Mouse (Mus musculus) heart, embryonic 10.5 days (tissue): ENCODE data around the gene Depdc5. TPM values are rescaled to one million over a fixed set of nuclear protein-coding genes. Genes with fewer than 3 reads are reported as not detected.

Source experiments
- DNase-seq: peaks from one replicate; pipeline ENCODE4 v3.0.0-alpha.2; 2017; ENCODE audit warnings: low spot score
- H3K27ac ChIP-seq: fragments of 300-500 bp; sonication (generic); 2 replicates; pipeline ENCODE4 v1.5.1; 2016; ENCODE audit warnings: mild to moderate bottlenecking
- H3K27me3 ChIP-seq: fragments of 300-500 bp; sonication (generic); 2 replicates; pipeline ENCODE4 v1.6.1; 2016; ENCODE audit warnings: mild to moderate bottlenecking; ENCODE audit not compliant: poor library complexity, insufficient read depth, severe bottlenecking
- H3K36me3 ChIP-seq: fragments of 300-500 bp; sonication (generic); 2 replicates; pipeline ENCODE4 v1.6.1; 2016; ENCODE audit warnings: mild to moderate bottlenecking, moderate library complexity
- H3K4me1 ChIP-seq: fragments of 300-500 bp; sonication (generic); 2 replicates; pipeline ENCODE4 v1.6.1; 2016; ENCODE audit warnings: mild to moderate bottlenecking
- H3K4me3 ChIP-seq: fragments of 300-500 bp; sonication (generic); 2 replicates; pipeline ENCODE4 v1.5.1; 2016; ENCODE audit warnings: mild to moderate bottlenecking, moderate library complexity
- H3K9me3 ChIP-seq: fragments of 300-500 bp; sonication (generic); 2 replicates; pipeline ENCODE4 v1.6.1; 2016; ENCODE audit warnings: mild to moderate bottlenecking, moderate library complexity
- WGBS: fragments of 180-500 bp; shearing (Covaris S2); methylation state at CpG from one replicate; pipeline ENCODE4 v1.1.7; 2016; 5-methylcytosine and 5-hydroxymethylcytosine counted together
- polyA plus RNA-seq: library from polyadenylated mRNA; unstranded; fragments of >200 nt; fragmentation: Nextera tagmentation; extraction: Ambion mirVana; gene quantifications from 2 replicates; pipeline ENCODE4 v1.2.1, GENCODE M21; 2016

Gene Depdc5
- polyA plus RNA-seq, 1 experiment from 2014 or later, result 25.0 TPM

DNA sequence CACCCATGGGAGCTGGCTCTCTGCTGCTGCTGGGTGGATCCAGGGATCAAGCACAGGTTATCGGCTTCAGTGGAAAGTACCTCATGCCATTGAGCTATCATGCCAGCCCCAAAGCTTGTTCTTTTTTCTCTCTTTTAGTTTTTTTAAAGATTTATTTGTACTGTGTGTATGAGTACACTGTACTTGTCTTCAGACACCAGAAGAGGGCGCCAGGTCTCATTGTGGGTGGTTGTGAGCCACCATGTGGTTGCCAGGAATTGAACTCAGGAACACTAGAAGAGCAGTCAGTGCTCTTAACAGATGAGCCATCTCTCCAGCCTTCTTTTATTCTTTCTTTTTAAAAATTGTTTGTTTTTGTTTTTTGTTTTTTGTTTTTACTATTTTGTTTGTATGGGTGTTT, 71.2 kb downstream of the Depdc5 start:
- Histone ChIP-seq H3K4me3 (no peak overlapping the region), H3K36me3 (peaks cover 77% of the 10 kb centered on the region), H3K4me1 (no peaks in the 10 kb centered on the region), H3K27ac (no peak overlapping the region), H3K9me3 (no peaks in the 10 kb centered on the region), H3K27me3 (no peaks in the 10 kb centered on the region)
- WGBS, result 61% methylated on average over 2 of the region's 2 CpGs
- no peak for DNase-seq

DNA sequence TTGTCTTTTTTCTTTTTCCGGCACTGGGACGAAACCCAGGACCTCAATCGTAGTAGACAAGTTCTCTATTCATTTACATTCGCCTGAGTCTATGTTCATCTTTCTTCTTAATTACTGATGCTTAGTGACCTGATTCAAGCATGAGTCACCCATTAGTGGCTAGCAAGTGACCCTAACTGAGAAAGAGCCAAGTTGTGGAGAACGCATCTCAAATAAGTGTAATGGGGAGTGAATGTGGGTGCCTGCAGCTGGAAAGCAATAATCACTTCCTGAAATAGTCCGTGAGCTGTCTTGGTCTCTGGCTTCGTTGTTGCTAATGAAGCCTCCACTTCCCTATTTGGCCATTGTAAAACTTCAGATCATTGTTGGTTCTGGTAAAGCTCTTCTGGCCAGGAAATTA, 77.1 kb downstream of the Depdc5 start:
- Histone ChIP-seq H3K36me3 (peaks cover 87% of the 10 kb centered on the region), H3K27ac (no peak overlapping the region), H3K27me3 (no peaks in the 10 kb centered on the region), H3K9me3 (no peaks in the 10 kb centered on the region), H3K4me3 (no peak overlapping the region), H3K4me1 (no peaks in the 10 kb centered on the region)
- WGBS, result 92% methylated on average over 7 of the region's 7 CpGs
- no peak for DNase-seq

DNA sequence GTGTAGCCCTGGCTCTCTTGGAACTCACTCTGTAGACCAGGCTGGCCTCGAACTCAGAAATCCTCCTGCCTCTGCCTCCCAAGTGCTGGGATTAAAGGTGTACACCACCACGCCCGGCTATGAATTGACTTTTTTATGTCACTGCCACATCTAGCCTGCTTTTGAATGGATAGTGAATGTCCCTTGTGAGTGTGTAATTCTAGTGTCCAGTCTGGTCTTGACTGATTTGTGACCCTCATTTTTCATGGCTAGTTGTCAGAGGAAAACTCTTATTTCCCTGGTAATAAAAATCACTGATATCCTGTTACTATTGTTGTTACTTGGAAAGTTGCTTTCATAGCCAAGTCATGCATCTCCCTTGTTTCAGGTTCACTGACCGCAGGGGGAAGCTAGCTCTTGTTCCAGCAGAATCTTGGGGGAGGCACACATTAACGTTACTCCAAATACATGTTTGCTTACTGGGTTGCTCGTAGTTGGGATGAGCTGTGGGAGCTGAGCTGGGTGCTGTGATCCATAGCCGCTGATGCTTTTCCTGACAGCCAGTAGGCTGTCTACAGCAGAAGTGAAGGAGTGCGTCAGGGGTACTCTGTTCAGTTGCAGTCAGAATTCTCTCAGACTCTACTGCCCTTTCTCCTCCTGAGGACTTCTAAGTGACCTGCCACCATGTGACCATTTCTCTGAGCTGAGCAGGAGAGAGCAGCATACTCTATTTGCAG, 77.9 kb downstream of the Depdc5 start:
- WGBS, result 90% methylated on average over 8 of the region's 8 CpGs
- Histone ChIP-seq H3K4me3 (no peak overlapping the region), H3K27me3 (no peaks in the 10 kb centered on the region), H3K9me3 (no peaks in the 10 kb centered on the region), H3K36me3 (peaks cover 83% of the 10 kb centered on the region), H3K27ac (no peak overlapping the region), H3K4me1 (no peaks in the 10 kb centered on the region)
- DNase-seq, result no peak

DNA sequence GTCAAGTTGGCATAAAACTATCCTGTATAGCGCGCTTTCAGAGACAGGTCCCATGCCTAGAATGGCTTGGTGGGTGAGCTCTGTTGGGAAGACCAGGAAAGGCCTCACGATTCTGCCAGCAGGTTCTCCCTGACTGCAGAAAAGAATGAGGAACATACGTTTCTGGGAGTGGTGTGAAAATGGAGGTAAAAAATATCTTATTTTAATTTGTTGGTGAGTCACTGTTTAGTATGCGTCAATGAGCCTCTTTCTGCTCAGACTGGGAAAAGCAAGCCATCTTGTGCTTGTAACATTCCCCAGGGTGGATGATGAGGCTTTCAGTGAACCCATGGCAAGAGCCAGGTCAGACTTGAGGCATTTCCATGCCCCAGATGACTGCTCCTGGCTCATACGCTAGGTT, 86.6 kb downstream of the Depdc5 start:
- Histone ChIP-seq H3K9me3 (no peaks in the 10 kb centered on the region), H3K27me3 (no peaks in the 10 kb centered on the region), H3K36me3 (peaks cover 65% of the 10 kb centered on the region), H3K27ac (no peak overlapping the region), H3K4me1 (peaks cover 4% of the 10 kb centered on the region), H3K4me3 (no peak overlapping the region)
- WGBS, result 90% methylated on average over 6 of the region's 6 CpGs
- no peak for DNase-seq

DNA sequence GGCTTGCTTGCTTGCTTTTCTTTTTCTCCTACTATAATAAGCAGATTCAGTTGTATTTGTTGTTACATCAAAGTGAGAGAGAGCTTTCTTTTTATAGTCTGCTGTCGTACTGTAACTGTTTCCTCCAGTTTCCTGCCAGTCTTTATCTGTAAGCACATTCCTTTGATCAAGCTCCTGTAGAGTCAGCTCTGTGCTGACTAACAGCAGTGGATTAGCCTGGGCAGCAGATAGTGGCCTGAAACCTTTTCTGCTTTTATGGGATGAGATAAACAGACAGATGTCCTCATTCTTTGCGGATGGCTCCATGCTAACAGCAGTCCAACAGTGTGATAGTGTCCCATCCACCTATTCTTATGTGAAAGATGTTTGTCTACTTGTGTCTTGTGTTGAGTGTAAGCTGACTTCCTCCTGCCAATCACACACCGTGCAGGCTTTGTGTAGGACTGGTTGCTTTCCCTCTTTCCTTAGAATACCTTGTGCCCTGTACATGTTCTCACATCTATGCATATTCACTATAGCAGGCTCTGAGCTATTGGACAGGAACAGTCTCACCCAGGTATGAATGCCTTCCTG, 87.3 kb downstream of the Depdc5 start:
- Histone ChIP-seq H3K4me3 (no peak overlapping the region), H3K27me3 (no peaks in the 10 kb centered on the region), H3K27ac (no peak overlapping the region), H3K9me3 (no peaks in the 10 kb centered on the region), H3K4me1 (peaks cover 4% of the 10 kb centered on the region), H3K36me3 (peaks cover 63% of the 10 kb centered on the region)
- 28% methylated on average over 3 of the region's 3 CpGs for WGBS
- no peak for DNase-seq

DNA sequence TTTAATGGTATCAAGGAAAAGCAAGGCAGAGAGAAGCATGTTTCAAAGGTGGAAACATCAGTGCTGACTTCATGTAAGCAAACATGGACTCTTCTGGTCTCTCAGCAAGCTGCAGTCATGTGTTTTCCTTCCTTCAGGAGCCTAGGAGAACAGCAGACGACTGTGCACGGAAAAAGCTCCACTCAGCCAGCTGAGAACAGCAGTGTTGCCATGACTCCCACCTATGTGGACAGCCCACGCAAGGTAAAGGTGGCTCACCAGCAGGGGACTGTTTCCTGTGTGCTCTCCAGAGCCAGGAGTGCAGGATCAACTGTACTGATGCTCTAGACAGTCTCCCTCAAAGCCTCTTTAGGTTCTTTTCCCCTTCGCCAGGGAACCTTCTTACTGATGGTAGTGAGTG, 92.2 kb downstream of the Depdc5 start:
- Histone ChIP-seq H3K4me1 (peaks cover 4% of the 10 kb centered on the region), H3K36me3 (peaks cover 54% of the 10 kb centered on the region), H3K27me3 (no peaks in the 10 kb centered on the region), H3K9me3 (no peaks in the 10 kb centered on the region), H3K4me3 (no peak overlapping the region), H3K27ac (no peak overlapping the region)
- 92% methylated on average over 4 of the region's 4 CpGs for WGBS
- no peak for DNase-seq

DNA sequence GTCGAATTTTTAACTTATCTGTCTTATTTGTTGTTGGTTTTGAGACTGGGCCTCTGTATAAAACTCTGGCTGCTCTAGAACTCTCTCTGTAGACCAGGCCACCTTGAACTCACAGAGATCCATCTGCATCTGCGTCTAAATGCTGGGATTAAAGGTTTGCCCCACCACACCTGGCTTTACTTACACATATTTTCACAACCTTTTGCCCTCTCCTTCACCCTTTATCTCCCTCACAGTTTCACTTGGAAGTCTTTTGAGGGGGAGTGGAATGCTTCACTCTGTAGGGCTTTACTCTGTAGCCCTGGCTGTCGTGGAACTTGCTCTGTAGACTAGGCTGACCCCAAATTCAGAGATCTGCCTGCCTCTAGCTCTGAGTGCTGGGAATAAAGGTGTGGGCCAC, 98.1 kb downstream of the Depdc5 start:
- Histone ChIP-seq H3K9me3 (no peaks in the 10 kb centered on the region), H3K4me1 (no peaks in the 10 kb centered on the region), H3K4me3 (no peak overlapping the region), H3K27ac (no peak overlapping the region), H3K36me3 (peaks cover 60% of the 10 kb centered on the region), H3K27me3 (no peaks in the 10 kb centered on the region)
- WGBS, result 61% methylated on average over 3 of the region's 3 CpGs
- no peak for DNase-seq

DNA sequence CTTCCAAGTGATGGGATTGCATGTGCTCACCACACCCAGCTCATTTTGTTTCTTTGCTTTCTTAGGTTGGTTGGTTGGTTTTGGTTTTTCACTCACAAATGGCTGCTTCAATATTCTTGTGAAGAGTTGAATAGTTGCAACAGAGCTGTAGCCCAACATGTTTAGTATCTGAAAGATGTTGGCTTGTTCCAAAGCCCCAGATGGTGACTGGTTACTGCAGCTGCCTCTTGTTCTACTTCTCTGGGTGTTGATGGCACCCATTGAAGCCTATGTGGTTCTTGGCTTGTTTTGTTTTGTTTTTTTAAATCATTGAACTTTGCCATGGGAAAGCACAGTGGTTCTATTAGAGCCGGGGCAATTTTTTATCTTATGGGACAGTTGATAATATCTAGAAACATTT, 99.1 kb downstream of the Depdc5 start:
- H3K9me3 ChIP-seq, result no peaks in the 10 kb centered on the region
- peaks cover 65% of the 10 kb centered on the region for H3K36me3 ChIP-seq
- no peak for DNase-seq
- WGBS, result 95% methylated on average over 1 of the region's 1 CpGs
- H3K27ac ChIP-seq, result no peak overlapping the region
- H3K4me1 ChIP-seq, result no peaks in the 10 kb centered on the region
- no peaks in the 10 kb centered on the region for H3K27me3 ChIP-seq
- no peak overlapping the region for H3K4me3 ChIP-seq

DNA sequence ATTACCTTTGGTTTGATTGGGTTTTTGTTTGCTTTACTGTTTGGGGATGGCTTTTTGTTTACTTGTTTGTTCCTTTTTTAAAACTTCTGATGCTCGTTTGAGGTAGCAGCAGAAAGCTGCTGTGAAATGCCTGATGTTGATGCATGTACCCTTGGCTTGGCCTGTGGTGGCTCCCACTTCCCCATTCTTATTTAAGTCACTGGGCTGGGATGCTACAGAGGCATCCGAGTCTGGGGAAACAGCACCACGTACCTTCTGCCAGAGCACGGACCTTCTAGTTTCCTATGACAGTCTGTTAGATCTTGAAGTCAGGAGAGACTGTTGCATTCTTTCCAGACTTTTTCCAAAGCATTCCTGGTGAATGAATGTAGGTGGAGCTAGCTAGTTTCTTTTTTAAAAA, 113.0 kb downstream of the Depdc5 start:
- no peak overlapping the region for H3K27ac ChIP-seq
- no peaks in the 10 kb centered on the region for H3K27me3 ChIP-seq
- H3K4me3 ChIP-seq, result no peak overlapping the region
- H3K4me1 ChIP-seq, result no peaks in the 10 kb centered on the region
- H3K9me3 ChIP-seq, result no peaks in the 10 kb centered on the region
- 76% methylated on average over 4 of the region's 4 CpGs for WGBS
- DNase-seq, result no peak
- H3K36me3 ChIP-seq, result peaks cover 30% of the 10 kb centered on the region

DNA sequence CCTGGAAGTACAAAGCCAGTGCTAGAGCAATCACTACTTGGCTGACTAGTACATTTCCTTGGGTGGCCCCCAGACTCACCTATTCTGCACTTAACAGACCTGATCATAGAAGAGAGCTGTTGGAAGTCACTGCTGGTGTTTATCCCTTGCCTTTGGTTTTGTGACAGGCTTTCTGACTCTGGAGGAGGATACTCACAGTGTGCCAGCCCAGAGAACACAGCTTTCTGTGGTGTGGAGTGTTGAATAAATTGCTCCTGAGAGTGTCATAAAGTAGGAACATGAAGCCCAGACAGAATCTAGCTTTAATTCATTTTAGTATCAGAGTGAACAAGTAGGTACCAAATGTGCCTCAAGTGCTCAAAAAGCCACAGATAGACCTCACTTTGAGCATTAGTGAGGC, 113.7 kb downstream of the Depdc5 start:
- no peak for DNase-seq
- H3K36me3 ChIP-seq, result peaks cover 35% of the 10 kb centered on the region
- H3K9me3 ChIP-seq, result no peaks in the 10 kb centered on the region
- no peak overlapping the region for H3K27ac ChIP-seq
- H3K4me3 ChIP-seq, result no peak overlapping the region
- no peaks in the 10 kb centered on the region for H3K4me1 ChIP-seq
- H3K27me3 ChIP-seq, result no peaks in the 10 kb centered on the region

DNA sequence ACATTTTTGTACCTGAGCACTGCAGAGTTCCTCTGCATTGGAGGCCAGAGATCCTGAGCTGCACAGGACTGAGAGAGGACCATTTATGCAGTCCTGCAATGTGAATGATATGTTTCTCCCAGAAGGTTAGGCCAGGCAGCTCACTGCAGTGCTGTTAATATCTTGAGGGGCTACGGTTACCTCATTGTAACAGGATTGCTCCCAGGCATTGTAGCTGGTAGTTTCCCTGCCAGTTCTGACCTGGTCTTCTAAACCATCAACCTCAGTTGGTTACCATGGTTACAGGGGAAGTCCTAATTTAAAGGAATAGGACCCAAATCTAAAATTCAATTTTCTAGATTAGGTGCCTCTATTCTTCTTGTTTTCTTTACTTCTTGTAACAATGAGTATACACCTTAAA, 121.9 kb downstream of the Depdc5 start:
- H3K4me1 ChIP-seq, result peaks cover 21% of the 10 kb centered on the region
- no peak overlapping the region for H3K4me3 ChIP-seq
- H3K27me3 ChIP-seq, result no peaks in the 10 kb centered on the region
- 92% methylated on average over 1 of the region's 1 CpGs for WGBS
- no peaks in the 10 kb centered on the region for H3K9me3 ChIP-seq
- H3K27ac ChIP-seq, result no peak overlapping the region
- DNase-seq, result no peak
- H3K36me3 ChIP-seq, result peaks cover 55% of the 10 kb centered on the region

DNA sequence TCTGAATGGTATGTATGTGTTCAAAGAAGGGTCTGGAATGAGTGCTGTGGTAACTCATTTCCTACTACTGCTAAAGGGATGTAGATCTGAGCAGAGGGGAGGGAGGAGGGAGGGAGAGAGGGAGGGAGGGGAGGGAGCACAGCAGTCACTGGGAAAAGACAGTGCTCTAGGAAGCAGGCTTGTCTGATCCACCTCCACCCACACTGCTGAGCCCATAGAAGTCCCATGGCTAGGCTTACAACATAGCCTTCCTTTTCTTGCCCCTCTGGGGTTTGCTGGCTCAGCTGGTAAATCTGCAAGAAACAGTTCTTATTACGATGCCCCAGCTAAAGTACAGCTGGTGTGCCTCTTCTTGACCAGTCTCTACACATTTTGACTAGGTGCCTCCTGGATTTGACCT, 124.4 kb downstream of the Depdc5 start:
- no peak for DNase-seq
- Histone ChIP-seq H3K36me3 (peaks cover 41% of the 10 kb centered on the region), H3K4me1 (peaks cover 36% of the 10 kb centered on the region), H3K4me3 (no peak overlapping the region), H3K9me3 (no peaks in the 10 kb centered on the region), H3K27ac (peak overlapping the region; percentile 13; the same call in 1 of the 2 replicates), H3K27me3 (no peaks in the 10 kb centered on the region)
- WGBS, result 62% methylated on average over 1 of the region's 1 CpGs

DNA sequence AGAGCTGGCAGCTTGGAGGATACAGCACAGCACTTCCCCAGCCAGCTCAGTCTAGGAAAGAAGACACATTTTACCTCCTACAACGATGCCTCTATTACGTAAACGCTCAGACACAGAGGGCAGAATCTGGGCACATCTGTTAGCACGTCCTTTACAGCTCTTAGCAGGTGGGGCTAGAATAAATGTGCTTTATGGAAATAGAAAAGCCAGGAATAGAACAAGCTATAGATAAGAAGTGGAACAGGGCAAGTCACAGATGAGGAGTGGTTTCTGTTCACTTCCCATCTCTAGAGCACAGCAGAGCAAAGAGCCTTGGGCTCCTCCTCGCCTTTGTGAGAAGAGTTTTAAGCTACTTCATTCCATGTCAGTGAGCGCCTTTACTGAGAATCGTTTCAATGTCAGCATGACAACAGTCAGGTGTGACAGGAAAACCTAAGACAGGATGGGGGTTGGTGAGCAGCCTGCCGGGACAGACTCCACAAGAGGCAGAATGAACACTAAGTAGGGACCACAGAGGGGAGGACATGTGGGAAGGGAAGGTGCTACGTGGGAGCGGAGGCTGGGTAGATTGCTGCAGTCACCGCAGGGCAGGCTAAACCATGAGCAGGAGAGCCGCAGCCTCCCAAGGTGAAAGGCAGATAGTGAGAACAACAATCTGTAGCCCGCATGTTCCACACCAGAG, 126.6 kb downstream of the Depdc5 start:
- Histone ChIP-seq H3K9me3 (no peaks in the 10 kb centered on the region), H3K27me3 (no peaks in the 10 kb centered on the region), H3K4me3 (peak overlapping the region; percentile 31), H3K4me1 (peaks cover 36% of the 10 kb centered on the region), H3K36me3 (peaks cover 23% of the 10 kb centered on the region; the same call in 1 of the 2 replicates), H3K27ac (peak overlapping the region; percentile 85)
- 43% methylated on average over 13 of the region's 13 CpGs for WGBS
- no peak for DNase-seq
